Mouse (Mus musculus): ENCODE measurements around the gene Cobll1.

Cobll1 gene

DNA sequence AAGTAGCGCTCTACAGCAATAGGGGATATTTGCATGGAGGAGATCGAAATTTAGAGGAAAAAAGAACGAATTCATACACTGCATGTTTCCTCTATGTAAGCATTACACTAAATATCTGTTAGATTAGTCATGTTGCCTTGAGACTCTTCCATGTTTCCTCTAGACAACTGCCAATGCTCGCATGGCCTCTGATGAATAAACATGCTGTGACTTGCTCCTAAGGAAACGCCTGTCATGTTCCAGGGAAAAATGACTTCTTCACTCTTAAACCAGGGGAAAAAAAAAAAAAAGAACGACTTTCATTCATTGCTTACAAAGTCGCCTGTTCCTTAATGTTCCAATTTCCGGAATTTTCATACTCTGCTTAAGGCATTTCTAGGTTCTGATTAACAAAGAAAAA is 2.1 kb downstream of the Cobll1 start:
- in situ Hi-C loops (cut with MseI, MboI): no loop called here

- in situ Hi-C loops (cut with MseI, MboI): no loop called here
Observed at GRCm38 (mm10) chr2:65236644-65237043, 2.6 kb downstream of the Cobll1 start.

DNA sequence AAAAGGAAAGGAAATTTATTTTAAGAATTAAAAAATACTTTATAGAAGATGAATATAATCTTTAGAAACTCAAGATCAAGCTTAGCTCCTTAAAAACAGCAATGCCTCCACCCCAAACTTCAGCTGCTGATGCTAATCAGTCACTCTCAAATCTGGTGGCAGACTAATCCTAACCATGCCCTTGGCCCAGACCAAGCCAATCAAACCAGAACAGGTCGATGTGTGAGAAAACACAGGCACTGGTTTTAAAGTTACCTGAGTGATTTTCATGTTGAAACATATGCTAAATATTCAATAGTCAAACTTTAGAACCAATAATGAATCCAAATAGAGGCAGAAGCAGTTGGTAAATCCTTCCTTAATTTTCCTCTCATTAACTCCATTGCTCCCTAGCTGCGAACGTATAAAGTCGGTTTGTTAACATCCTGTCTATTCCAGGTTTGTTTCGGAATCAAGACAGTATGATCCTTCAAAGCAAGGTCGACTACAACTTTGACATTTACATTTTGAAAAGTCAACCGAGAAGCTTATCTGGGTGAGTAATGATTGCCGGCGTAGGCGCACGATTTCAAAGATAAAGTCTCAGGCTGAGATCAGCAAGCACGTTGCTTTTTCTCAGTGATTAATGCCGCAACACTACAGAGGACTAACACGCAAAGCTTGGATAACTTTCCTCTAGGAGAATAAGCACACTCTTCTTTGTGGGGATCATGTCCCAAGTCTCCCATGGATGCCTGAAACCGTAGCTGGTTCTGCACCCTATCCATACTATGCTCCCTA is 6.3 kb downstream of the Cobll1 start:
- in situ Hi-C loops (cut with MseI, MboI): no loop called here

DNA sequence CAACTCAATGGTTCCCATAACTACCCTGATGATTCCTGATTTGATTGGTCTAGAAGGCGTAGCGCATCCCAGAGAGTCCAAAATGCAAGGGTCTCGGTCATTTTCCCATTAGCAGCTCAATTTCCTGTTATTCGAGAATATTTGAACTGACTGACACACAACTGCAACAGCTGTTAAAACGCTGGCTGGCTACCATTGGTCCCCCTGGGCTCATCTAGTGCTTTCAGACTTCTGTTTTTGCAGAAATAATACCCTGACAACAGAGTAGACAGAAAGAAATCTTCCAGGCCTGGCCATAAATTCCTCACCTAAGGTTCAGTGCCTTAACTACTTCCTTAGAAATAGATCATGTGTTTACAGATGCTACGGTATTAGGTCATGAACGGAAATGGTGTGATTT is 10.8 kb downstream of the Cobll1 start:
- in situ Hi-C loops (cut with MseI, MboI): no loop called here

GRCm38 (mm10) chr2:65227898-65228290 is 11.3 kb downstream of the Cobll1 start:
- in situ Hi-C loops (cut with MseI, MboI): no loop called here

- in situ Hi-C loops (cut with MseI, MboI): no loop called here
Observed at GRCm38 (mm10) chr2:65227154-65227897, 11.9 kb downstream of the Cobll1 start.

DNA sequence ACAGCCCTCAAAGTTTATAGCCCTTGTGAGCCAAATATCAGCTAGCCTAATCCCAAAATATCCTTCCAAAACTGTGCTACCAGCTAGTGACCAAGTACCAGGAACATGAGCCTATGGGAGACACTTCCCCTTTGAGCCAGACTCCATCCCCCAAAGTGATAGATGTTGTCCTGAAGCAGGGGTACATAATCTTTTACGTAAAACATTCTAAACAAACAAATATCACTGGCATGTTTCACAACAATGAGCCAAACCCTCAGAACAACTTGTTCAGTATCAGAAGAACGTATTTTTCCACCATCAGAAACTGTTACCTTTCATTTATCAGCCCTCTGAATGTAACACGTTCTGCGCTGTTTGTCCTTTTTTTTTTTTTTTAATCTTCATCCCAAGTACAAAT is 12.7 kb downstream of the Cobll1 start:
- in situ Hi-C loops (cut with MseI, MboI): no loop called here

GRCm38 (mm10) chr2:65223956-65224735 is 15.1 kb downstream of the Cobll1 start:
- in situ Hi-C loops (cut with MseI, MboI): no loop called here

DNA sequence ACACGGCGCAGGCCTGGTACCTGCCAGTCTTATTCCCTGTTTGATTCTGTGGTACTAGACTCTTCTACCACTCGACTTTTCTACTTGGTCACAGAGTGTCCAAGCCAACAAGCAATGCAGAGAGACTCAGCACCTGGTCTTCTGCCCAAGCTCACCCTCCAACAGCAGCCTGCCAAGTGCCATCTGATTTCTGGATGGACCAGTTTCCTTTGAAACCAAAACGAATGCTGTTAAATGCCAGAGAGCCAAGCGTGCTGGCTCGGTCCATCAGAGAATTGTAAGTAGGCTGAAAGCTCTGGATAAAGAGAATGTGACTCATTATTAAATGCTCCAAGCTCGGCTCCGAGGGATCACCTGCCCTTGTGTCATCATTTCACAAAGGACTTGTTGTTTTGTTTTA is 16.2 kb downstream of the Cobll1 start:
- in situ Hi-C loops (cut with MseI, MboI): no loop called here

DNA sequence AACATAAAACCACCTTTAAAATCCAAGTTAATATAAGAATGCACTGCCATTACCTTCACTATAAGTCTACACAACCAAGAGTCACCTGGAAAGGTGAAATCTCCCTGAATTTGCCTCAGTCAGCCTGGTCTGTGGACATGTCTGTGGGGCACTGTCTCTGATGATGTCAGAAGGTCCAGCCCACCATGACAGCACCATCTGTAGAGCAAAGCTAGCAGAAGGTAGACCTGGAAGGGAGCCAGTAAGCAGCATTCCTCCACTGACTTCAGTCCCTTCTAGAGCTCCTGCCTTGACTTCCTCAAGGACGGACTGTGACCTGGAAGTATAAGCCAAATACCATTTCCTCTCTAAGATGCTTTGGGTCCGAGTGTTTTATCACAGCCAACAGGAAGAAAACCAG is 17.6 kb downstream of the Cobll1 start:
- in situ Hi-C loops (cut with MseI, MboI): no loop called here

GRCm38 (mm10) chr2:65220563-65220962 is 18.6 kb downstream of the Cobll1 start:
- in situ Hi-C loops (cut with MseI, MboI): no loop called here

DNA sequence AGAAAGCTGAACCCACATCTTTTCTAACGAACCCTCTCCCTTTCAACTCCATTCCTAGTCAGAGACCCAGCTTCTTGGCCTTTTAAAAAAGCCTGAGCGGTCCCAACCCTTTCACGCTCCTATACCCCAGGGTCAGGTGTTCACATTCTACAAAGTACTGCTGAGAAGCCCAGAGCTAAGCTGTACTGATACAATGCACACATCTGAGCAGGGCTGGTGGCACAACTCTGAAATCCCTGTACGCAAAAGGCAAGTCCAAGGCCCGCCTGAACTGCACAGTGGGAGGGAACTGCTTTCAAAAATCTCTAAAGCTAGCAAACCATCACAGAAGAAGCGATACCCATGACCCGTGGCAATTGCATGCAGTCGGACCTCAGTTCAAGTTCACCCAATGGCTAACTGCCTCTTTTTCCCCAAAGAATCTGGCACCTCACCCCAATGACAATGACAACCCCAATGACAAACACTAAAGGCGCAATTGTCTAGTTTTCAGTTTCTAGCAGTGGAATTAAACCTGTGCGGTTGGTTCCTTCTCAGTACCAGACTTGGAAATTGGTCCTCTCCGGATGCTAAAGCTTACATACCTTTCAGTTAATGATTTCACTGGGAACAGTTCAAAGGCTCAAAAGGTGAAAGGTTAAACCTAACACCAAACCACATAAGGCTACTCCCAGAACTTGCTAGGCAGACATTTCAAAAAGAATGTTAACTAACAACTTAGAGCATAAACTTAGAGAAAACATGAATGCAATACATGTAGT is 19.6 kb downstream of the Cobll1 start:
- in situ Hi-C loops (cut with MseI, MboI): no loop called here

- in situ Hi-C loops (cut with MseI, MboI): no loop called here
Observed at GRCm38 (mm10) chr2:65218318-65218717, 20.9 kb downstream of the Cobll1 start.

DNA sequence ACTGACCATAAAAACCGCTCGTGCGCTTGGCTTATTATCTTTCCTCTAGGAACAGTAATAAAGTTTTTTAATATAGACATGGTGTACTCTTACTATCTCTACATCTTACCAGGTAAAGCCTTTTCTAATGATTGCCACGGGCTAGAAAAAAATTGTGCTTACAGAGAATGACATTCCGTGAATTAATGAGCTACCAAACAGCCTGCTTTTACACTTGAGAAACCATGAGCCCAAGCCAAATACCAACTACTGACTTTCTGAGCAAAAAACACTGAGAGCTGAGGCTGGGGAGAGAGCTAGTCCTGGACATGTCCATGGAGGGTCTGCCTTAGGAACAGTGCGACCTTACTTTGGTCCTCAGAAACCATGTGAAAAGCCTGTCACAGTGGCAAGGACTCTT is 21.5 kb downstream of the Cobll1 start:
- in situ Hi-C loops (cut with MseI, MboI): no loop called here

GRCm38 (mm10) chr2:65216163-65216562 is 23.0 kb downstream of the Cobll1 start:
- in situ Hi-C loops (cut with MseI, MboI): no loop called here

DNA sequence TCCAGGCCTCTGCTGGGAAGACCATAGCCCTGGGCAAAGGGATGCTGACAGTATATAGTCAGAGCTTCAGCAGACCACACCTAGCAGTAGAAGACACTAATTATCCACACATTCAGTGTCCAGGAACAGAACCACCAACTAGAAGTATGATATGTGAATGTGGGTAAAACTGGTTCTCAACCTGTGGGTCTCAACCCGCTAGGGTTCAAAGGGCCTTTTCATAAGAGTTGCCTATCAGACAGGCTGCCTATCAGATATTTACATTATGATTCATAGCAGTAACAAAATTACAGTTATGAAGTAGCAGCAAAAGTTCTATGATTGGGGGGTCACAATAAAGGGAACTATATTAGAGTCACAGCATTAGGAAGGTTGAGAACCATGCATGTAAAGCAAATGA is 24.6 kb downstream of the Cobll1 start:
- in situ Hi-C loops (cut with MseI, MboI): no loop called here

DNA sequence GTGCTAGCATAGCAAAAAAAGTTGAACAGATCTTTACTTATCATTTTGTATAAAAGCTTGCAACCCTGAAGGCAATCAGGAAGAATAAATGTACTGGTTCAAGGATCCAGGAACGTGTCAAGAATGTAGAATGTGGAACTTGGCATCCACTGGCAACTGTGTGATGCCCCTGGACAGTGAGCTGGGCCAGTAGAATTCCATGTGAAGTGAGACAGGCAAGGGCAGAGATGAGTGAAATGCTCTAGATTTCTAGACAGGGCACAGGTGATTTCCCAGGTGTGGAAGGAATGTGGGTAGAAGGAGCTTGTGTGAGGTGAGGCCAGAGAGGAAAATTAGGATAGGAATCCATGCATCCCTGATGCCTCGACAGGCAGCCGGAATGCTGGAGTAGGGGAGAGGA is 25.5 kb downstream of the Cobll1 start:
- in situ Hi-C loops (cut with MseI, MboI): no loop called here

- in situ Hi-C loops (cut with MseI, MboI): no loop called here
Observed at GRCm38 (mm10) chr2:65211620-65212019, 27.6 kb downstream of the Cobll1 start.

GRCm38 (mm10) chr2:65207750-65208149 is 31.5 kb downstream of the Cobll1 start:
- in situ Hi-C loops (cut with MseI, MboI): no loop called here

DNA sequence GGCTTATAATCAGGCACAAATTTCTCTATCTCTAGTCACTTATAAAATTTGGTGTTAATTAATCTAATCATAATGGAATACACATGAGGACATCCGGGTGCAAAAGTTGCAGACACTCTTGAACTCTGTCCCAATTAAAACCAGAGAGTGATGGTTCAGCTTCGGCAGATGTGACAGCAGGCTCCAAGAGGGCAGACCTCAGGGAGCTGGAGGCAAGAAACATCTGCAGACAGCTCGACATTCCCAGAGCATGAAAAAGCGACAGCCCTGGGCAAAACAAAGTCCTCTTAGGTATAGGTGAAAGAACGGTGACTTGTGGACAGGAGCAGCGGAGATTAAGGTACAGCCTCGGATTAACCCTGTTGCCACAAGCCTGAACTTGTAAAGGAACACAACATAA is 35.5 kb downstream of the Cobll1 start:
- in situ Hi-C loops (cut with MseI, MboI): no loop called here

- in situ Hi-C loops (cut with MseI, MboI): no loop called here
Observed at GRCm38 (mm10) chr2:65199706-65200105, 39.5 kb downstream of the Cobll1 start.

GRCm38 (mm10) chr2:65198605-65199004 is 40.6 kb downstream of the Cobll1 start:
- in situ Hi-C loops (cut with MseI, MboI): no loop called here

All from mouse trophoblast stem cell (cell line).